Mouse (Mus musculus) erythroblast, embryonic 14.5 days (primary cell): ENCODE data around the gene Traf1.

Experiments used
- GATA1 ChIP-seq: IDR thresholded peaks from 2 replicates; pipeline ENCODE4 v1.6.1; 2012; ENCODE audit warnings: low read length, inconsistent platforms, mixed read lengths
- TAL1 ChIP-seq: IDR thresholded peaks from 3 replicates; pipeline ENCODE4 v1.6.1; 2012; ENCODE audit warnings: low read length, inconsistent platforms, mixed read lengths

GRCm38 (mm10) chr2:34966243-34966934, 4.8 kb upstream of the Traf1 start:
- TF ChIP-seq GATA1 (no peak), TAL1 (no peak)
